Mouse (Mus musculus) thymus, postnatal 36 days (tissue): ENCODE data around the gene Gm3045.
A peak's percentile ranks its signal among the peaks of the same experiment; 100 is the strongest.

Experiments
- DNase-seq, 2 experiments: peaks; one replicate each; pipeline ENCODE4 v3.0.0; 2022; ENCODE audit warnings: mixed read lengths in 2 of 2

Gm3045 gene

DNA sequence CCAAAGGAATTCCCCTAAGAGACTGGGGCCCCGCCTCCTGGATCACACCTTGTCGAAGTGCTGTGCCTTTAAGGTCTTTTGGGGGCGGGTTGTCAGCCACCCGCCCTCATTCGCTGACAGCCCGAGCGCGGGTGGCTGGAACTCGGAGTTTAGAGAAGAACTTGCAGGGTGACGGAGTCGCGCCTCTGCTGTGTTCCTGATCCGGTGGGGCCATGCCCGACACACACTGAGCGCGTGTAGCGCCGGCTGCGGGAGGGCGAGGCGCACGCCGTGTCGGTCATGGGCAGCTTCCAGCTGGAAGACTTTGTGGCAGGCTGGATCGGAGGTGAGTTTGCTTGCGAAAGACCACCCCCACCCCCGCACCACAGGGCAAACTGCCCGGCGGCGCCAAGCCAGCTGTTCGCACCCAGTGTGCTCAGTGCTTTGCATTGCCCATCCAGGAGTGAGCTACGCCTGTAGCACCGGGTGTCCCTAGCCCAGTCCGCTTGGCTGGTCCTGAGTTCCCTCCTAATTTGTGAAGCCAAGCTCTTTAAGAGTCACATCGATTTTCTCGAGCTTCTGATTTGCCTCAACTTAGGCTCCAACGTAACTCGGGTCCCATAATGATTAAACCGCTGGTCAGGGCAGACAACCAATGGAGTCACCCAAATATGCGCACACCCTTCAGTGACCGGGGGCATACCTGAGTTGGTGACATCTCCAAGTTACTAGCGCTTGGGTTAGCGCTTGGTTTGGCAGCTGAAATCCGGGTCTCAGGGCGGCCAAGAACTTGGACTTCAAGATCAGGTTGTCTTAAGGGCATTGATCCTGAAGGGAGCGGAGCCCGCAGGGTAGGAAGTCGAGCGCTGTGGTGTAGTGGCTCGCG is 12.0 kb downstream of the Gm3045 start, which contains the start of gene Slc25a48:
Gene Slc25a48, plus strand, starts transcription at position 145 of the 865 bp plus-strand sequence.
- no peak for DNase-seq

DNA sequence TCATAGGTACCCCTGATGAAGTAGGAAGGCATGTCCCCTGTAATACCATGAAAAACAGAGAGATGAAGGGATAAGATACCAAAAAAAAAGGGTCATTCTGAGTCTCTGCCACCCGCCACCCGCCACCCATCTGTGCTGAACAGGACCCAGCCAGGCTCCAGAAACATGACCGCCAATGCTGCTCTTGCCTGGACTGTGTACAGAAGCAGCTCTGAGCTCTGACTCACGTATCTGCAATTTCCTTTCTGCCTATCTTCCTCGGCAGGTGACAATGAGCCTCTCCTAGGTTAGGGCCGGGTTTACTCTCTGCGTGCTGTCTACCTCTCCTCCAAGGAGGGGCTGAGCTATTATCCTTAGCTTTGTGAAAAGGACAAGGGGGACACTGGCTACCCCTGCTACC is 17.0 kb downstream of the Gm3045 start:
- no peak for DNase-seq

DNA sequence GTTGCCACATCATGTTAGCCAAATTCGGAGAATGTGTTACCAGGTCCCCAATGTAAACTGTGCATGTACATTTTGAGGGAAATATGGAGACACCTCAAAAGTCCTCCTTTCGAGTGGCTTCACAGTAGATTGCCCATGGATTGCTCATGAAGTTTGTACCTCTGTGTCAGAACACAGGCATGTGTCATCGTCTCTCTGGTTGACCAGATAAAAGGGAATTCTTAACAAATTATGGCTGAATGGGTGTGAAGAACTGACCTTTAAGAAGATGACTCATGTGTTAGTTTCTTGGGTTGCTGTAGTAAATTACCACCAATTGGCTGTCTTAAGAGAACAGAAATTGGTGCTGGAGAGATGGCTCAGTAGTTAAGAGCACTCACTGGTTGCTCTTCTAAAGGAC is 17.7 kb downstream of the Gm3045 start:
- DNase-seq = no peak

DNA sequence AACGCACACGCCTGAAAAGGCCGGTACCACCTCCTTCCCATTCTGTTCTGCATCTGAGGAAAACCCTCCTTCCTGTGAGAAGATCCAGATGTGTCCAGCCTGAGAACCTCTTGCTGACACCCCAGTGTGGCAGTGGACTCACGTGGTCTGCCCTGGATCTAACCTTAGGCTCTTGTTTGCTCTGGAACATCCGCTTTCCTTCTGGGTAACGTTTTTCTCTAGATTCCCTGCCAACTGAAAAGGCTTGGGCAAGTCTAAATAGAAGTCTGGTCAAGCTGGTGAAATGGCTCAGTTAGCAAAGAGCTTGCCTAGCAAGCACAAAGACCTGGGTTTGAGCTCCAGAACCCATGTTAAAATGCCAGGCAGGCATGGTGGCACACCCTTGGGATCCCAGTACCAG is 18.6 kb downstream of the Gm3045 start:
- no peak for DNase-seq

DNA sequence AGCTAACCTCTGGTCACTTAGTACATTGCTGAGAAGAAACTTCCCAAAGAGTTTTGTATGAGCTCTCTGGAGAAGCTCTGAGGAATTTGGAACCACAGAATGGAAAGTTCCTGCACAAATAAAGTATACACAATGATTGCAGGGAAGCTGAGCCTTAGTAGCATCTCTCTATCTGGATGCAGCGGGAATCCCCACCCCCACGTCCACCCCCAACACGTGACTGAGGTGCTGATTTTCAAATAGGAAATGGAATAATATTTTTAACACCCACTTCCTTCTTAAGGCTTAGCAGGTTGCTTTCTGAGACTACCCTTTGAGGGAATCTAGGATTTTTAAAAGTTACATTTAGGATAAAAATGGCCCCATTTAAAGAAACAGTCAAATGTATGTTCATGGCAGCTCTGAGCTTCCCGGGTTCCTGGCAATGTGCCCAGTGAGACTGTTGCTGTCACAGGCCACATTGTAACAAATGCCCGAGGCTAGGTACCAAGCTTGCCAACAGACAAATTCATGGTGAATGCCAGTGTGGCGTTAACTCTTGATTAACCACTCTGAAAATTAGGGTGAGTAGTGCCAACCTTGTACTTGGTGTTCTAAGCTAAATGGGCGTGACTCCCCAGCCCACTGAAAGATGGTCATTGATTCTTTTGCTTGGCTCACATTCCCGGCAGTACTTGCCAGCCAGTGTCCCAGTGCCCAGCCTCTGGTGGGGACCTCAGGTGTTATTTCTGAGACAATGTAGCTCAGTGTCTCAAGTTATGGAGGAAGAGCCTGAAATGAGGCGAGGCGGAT is 23.0 kb downstream of the Gm3045 start:
- no peak for DNase-seq

DNA sequence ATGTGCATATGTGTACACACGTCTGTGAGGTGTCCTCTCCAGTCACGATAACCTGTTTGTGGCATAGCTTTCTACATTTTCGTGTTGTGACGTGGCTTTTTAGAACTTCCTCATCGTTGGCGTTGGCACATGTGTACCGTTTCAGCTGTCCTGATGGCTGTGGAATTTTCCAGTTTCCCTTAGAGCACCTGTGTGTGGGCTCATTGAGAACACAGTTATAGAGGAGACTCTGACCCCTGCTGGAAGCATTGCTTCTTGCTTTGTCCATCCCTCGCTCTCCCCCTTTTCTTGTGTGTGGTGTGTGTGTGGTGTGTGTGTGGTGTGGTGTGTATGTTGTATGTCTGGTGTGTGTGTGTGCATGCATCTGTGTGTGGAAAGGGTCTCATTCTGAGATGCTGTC is 23.6 kb downstream of the Gm3045 start:
- DNase-seq = no peak

DNA sequence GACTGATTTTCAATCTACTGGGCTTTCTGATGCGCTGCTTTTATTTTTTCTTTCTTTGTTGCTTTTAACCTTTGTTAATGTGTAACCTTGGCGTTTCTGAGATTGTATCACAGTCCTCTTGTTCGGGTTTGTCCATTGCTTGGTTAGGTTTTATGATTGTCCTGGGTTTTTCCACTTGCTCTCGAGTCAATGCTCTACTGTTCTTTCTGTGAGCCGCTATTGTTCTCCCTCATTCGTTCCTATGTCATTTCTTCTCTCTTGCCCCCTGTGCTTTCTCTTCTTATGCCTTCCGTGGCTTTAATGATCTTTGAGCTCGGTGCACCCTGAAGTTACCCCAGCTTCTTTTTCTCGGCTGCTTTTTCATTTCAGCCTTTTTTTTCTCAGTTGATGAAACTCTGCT is 31.6 kb downstream of the Gm3045 start:
- no peak for DNase-seq

DNA sequence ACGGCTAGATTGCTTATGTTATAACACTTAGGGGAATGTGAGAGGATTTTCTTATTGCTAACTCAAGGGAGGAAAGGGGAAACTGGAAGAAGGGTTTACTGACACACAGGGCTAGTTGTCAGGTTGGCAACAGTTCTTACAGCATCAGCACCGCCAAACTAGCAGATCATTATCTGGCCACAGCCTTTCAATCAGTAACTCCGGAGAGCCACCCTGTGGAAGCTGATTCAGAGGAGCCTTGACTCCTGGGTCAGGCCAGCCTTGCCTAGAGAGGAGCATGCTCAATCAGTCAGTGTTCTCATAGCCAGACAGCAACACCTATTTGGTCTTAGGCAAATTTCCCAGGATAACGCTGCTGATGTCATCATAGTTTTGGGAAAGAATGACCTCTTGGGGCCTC is 35.1 kb downstream of the Gm3045 start:
- DNase-seq = no peak

DNA sequence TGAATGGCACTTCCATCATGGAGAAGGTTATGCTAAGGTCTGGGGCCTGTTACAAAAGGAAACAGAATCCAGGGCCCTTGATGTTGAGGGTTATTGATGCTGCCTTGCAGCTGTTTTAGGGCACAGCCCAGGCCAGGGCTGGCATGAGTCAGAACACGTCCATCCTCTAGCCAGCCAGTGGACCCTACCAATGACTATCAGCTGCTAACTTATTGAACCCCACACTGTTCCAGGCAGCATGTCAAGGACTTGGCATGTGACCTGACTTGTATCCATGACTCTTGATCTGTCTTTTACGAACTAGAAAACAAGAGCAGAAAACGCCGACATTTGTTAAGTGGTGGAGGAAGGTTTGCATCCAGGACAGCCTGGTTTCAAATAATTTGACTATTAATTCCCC is 36.4 kb downstream of the Gm3045 start:
- DNase-seq = no peak

DNA sequence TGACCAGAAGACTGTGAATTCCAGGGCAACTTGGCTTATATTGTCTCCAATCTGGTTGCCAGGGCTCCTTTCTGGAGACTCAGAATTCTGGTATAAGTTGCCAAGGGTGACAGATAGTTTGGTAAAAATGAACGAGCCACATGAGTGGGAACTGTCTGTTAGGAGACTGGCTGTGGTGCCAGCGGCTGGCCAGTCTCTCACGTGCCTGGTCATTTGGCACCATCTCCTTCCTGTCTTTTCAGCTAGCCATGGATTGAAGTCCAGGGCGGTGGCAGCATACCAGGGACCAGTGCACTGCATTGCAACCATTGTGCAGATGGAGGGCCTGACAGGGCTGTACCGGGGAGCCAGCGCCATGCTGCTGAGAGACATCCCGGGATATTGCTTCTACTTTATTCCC is 36.9 kb downstream of the Gm3045 start:
- DNase-seq = no peak

DNA sequence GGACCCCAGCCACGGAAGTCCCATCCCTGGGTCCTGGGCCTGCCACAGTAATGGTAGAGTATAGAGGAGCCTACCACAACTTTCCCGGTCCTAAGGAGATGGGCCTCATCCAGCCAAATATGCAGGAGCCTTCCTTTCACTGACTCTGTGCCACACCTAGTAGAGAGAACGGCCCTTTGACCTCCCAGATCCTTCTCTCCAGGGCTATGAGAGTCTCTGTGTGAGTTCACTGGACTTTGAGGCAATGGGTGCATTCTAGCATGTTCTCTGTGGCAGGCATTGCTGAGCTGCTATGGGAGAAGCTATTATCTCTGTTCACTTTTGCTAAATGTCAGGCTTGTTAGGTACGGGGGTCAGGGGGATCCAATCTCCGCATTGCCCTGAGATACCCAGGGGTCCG is 37.4 kb downstream of the Gm3045 start:
- DNase-seq = no peak

DNA sequence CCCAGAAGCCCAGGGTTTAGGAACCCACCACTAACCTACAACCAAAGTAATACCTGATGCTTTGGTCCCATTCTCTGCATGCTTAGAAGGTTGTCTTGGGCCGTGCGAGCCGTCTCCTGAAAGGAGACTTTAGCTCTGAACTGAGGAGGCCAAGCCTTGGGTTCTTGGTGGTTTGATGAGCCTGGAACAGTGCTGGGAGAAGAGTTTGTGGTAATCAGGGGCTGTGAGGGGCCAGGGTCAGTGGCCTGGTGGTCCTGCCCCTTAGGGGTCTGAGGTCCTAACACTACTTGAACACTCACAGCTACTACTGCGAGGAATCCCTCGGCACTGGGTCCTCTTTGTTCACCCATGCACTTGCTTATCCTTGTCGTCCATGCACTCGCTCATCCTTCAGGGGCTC is 41.4 kb downstream of the Gm3045 start:
- no peak for DNase-seq

DNA sequence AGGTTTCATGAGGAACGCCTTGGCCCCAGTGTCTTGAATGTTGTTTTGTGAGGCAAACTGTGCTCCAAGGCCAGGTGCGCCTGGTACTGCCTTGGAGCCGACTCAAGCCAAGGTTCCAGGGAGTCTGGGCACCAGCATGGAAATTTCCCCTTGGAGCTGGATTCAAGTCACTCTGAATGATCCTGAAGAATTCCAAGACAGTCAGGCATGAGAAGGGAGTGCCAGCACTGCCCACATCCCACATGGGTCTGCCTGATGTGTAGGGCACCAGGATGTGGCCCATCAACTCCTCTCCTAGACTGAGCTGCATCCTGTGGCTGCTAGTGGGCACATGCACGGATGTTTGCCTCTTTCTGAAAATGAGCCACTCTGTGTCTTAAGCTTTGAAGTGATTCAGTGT is 42.1 kb downstream of the Gm3045 start:
- no peak for DNase-seq

DNA sequence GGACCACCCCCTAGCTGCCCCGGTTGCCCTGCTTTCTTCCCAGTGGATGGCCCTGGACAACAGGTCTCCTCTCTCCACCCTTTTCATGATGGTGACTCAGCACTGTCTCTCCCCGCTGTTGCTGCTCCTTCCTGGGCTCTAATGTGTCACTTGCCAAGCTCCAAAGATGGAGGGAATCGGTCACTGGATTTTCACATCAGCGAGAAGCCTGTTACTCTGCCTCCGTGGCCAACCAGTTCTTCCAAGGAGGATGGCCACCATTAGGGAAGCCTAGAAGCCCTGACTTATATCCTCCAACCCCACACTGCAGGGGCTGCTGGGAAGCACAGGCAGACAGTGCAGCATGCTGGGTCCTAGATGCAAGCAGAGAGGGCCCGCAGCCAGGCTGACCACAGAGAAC is 44.8 kb downstream of the Gm3045 start:
- no peak for DNase-seq

DNA sequence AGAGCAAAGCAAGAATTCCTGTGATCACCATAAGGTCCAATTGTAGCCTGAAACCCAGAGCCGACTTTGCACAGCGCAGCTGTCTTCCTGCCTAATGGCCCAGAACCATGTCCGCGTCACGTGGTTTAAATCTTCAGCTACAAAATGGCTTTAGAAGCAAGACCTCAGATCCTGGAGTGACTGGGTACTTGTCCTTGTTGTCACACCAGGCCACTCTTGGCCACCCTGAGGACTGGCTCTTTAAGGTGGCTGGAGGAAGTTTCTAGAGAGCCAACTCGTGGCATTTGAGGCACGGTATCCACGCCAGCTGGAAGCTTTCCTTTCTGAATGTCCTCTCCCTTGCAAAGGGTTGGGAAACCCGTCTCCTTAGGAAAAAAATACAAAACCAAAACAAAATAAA is 45.6 kb downstream of the Gm3045 start:
- DNase-seq = no peak

DNA sequence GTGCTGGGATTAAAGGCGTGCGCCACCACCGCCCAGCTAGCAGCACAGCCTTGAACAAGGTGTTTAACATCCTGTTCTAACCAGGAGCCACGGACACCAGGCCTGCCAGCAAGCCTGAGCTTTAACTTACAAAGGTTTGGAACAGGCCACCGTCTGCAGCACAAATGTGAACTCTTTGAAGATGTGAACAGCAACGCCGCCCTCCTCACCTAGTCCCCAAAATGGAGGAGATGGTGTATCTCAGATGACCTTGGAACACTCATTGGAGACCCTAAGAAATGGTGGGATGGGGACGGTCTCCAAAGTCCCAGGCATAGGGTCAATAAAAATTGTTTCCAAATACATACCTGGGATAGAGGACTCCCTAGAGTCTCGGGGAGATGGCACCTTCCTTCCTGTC is 46.3 kb downstream of the Gm3045 start:
- no peak for DNase-seq

DNA sequence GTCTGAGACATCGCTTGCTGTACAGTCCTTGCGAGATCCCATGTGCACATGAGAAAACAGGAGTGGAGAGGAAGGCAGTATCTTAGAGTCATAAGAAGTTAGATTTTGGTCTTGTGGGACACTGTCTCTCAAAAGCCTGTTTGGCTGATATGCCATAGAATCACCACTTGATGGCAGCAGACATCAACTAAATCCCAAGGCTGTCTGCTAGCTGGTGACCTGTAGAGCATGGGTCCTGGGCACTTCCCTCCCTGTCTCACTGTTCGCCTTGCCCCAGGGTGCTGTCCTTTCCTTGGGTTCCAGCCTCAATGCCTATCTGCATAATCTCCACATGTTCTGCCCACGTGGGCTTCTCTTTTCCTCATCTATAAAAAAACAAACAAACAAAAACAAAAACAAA is 49.0 kb downstream of the Gm3045 start:
- DNase-seq = peak; percentile 23 to 34

DNA sequence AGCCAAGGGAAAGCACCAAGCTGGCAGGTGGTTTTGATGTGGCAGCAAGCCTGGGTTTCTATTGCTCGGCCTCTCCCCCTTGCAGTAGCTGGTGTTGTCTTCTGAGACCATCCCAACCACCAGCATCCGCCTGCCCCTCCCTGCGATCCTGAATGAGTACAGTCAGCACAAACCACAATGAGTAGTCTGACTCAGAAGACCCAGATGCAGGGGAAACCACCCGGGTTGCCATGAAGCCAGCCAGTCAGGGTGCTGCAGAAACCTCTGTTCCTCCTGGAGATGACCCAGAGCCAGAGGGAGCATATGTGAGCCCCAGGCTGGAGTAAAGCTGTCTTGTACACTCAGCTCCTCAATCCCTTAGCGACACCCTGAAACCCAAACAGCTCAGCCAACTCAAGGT is 50.4 kb downstream of the Gm3045 start:
- DNase-seq = peak; percentile 67 to 76

DNA sequence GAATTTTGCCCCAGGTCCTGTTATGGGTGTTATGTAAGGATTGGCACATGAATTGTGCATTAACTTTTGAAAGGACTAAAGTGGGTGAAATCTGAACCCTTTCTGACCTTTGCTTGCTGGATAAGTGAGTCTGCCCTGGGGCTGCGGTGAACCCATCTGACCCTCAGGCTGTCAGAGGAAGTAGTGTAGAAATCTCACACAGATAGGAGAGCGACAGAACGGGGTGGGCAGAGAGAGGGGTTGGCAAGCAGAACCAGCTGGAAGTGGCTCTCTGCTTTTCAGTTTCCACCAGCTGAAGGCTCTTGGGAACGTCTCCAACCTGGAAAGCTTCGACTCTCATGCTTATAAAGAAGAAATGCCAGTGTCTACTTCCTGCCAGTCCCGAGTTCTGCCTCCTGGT is 50.9 kb downstream of the Gm3045 start:
- DNase-seq = no peak

DNA sequence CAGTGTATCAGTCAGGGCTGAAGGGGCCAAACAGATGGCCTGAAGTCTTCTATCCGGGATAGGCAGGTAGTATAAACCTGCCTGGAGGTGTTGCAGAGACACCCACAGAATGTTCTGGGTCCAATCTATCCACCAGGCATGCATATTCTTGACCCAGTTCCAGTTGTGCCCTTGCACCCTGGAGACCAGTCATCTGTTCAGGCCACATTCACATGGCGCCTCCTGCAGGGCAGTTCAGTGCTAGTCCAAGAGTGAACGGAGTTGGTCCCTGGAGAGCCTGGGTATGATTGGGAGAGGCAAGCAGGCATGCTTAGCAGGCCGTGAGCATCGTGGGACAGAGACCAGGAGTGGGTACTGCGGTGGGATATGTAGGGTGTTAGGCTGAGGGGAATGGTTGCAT is 51.6 kb downstream of the Gm3045 start:
- no peak for DNase-seq

DNA sequence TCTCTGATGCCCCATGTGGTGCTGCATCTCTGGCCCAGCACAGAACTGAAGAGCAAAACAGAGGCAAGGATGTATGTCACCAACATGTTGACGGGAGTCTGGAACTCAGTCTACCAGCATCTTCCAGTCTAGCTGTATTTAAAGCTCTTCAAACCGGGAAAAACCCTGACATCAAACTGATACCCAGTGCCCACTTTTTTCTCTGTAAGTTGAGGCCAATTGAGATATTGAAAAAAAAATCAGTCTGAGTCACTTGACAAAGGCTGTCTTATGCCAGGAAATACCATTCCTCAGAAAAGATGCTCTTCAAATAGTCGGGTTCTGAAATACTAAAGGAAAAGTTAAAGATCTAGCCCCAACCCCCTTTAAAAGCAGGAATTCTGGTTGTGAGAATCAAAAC is 55.8 kb downstream of the Gm3045 start, which contains the start of gene Il9:
Gene Il9, minus strand, starts transcription at position 101 of the 400 bp plus-strand sequence.
- DNase-seq = no peak
